Mouse (Mus musculus) heart, postnatal 0 days (tissue): ENCODE results near the gene Ptges2. TPM values are rescaled to one million over a fixed set of nuclear protein-coding genes. Genes with fewer than 3 reads are reported as not detected.

Experiments
- ATAC-seq: fragments of 200-750 bp; cut with Nextera tagmentation; 2 replicates; pipeline ENCODE4 v1.8.0; 2017; ENCODE audit warnings: low read depth, moderate number of reproducible peaks, moderate library complexity; ENCODE audit not compliant: insufficient read depth
- DNase-seq: peaks from one replicate; pipeline ENCODE4 v3.0.0-alpha.2; 2016; ENCODE audit warnings: low spot score
- H3K27ac ChIP-seq: fragments of 300-500 bp; sonication (generic); 2 replicates; pipeline ENCODE4 v1.5.1; 2014; ENCODE audit warnings: low read depth, mild to moderate bottlenecking
- H3K27me3 ChIP-seq: fragments of 300-500 bp; sonication (generic); 2 replicates; pipeline ENCODE4 v1.6.1; 2014; ENCODE audit warnings: low read length, mixed read lengths; ENCODE audit not compliant: control insufficient read depth, insufficient read depth
- H3K36me3 ChIP-seq: fragments of 300-500 bp; sonication (generic); replicated peaks from 2 replicates; pipeline ENCODE4 v1.6.1; 2014; ENCODE audit warnings: low read length, mixed read lengths; ENCODE audit not compliant: control insufficient read depth, insufficient read depth
- H3K4me1 ChIP-seq: fragments of 300-500 bp; sonication (generic); 2 replicates; pipeline ENCODE4 v1.6.1; 2014; ENCODE audit warnings: antibody characterized with exemption; ENCODE audit not compliant: control insufficient read depth, insufficient read depth
- H3K4me2 ChIP-seq: fragments of 300-500 bp; sonication (generic); 2 replicates; pipeline ENCODE4 v1.6.1; 2014; ENCODE audit warnings: low read depth, mild to moderate bottlenecking, low read length, moderate library complexity
- H3K4me3 ChIP-seq: fragments of 300-500 bp; sonication (generic); 2 replicates; pipeline ENCODE4 v1.5.1; 2014; ENCODE audit warnings: low read depth, low read length
- H3K9ac ChIP-seq: fragments of 300-500 bp; sonication (generic); replicated peaks from 2 replicates; pipeline ENCODE4 v1.6.1; 2014; ENCODE audit warnings: low read depth, low read length, mixed read lengths
- H3K9me3 ChIP-seq: fragments of 300-500 bp; sonication (generic); replicated peaks from 2 replicates; pipeline ENCODE4 v1.6.1; 2016; ENCODE audit warnings: low read length; ENCODE audit not compliant: control insufficient read depth
- CTCF ChIP-seq: IDR thresholded peaks from 2 replicates; pipeline ENCODE4 v1.5.1; 2016; ENCODE audit warnings: antibody characterized with exemption, control low read depth, low read depth
- EP300 ChIP-seq: IDR thresholded peaks from 2 replicates; pipeline ENCODE4 v1.6.1; 2016; ENCODE audit warnings: antibody characterized with exemption, low read depth
- WGBS: fragments of 180-500 bp; shearing (Covaris S2); extraction: QIAGEN DNeasy Blood & Tissue Kit; methylation state at CpG from one replicate; pipeline ENCODE4 v1.1.7; 2014; 5-methylcytosine and 5-hydroxymethylcytosine counted together
- polyA plus RNA-seq: library from polyadenylated mRNA; unstranded; fragments of >200 nt; fragmentation: Nextera tagmentation; extraction: Ambion mirVana; gene quantifications from 2 replicates; pipeline ENCODE4 v1.2.1, GENCODE M21; 2015
- total RNA-seq: library from RNA; depleted of rRNA; stranded (reverse); fragments of >200 nt; gene quantifications from 2 replicates; pipeline ENCODE4 v1.2.3, GENCODE M21; 2014; ENCODE audit warnings: low replicate concordance

The Ptges2 gene
- total and polyA plus RNA-seq, 2 experiments from 2014 or later: 33.9 to 65.4 TPM

DNA sequence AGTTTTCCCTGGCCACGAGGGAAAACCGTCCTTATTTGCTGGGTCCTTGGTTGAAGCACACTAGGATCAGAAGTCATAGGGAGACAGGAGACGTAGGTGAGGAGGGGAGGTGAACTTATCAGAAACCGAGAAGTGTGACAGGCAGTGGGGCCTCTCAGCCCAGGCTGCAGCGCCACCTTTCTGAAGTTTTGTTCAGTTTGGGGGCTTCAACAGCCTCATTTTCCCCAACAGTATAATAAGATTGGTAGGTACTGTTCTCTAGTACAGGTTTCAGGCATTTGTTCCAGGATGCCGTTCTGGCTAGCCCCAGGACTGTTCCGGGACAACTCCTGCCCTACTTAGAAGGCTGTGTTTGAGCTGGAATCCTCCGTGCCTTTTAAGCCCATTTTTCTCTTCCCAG lies 723 bp upstream of the Ptges2 start:
- no peaks in the 10 kb centered on the region for H3K27me3 ChIP-seq
- peak overlapping the region; percentile 85 for H3K9ac ChIP-seq
- H3K36me3 ChIP-seq: peaks cover 6% of the 10 kb centered on the region; the same call in 1 of the 2 replicates
- ATAC-seq: no peak
- H3K4me1 ChIP-seq: peaks cover 6% of the 10 kb centered on the region; the same call in 1 of the 2 replicates
- peak overlapping the region; percentile 96 for H3K27ac ChIP-seq
- under 1% methylated on average over 8 of the region's 8 CpGs for WGBS
- peak; percentile 42 for TF ChIP-seq CTCF
- TF ChIP-seq EP300: no peak
- H3K4me3 ChIP-seq: peak overlapping the region; percentile 92
- peak overlapping the region; percentile 85 for H3K4me2 ChIP-seq
- DNase-seq: peak; percentile 33
- H3K9me3 ChIP-seq: no peaks in the 10 kb centered on the region

DNA sequence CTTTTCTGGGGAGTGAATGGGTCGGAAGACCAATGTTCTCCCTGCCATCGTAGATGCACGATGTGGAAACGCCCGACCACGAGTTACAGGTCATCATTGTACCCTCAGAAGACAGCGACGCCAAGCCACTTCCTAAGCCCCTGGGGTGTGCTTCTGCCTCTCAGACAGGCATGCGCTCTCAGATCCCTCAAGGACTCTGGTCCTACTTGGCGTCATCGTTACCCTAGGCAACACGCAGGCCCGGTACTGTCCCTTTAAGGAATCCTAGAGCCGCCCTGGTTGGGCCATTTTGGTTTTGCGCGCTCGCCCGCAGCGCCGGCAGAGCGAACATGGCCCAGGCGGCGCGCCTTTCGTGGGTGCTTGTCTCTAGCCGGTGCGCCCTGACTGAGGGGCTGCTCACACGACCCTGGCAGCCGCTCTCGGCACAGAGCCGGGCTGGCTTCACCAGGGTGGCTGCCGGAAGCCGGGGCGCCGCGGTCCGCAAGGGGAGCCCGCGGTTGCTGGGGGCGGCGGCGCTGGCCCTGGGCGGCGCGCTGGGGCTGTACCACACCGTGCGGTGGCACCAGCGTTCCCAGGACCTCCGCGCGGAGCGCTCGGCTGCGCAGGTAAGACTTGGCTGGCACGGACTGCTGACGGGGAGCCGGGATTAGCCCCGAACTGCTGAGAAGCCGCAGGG lies 388 bp downstream of the Ptges2 start:
- H3K9ac ChIP-seq: peak overlapping the region; percentile 85
- ATAC-seq (peak; percentile 94), DNase-seq (peak; percentile 94)
- peaks cover 17% of the 10 kb centered on the region for H3K36me3 ChIP-seq
- peak overlapping the region; percentile 96 for H3K27ac ChIP-seq
- no peaks in the 10 kb centered on the region for H3K27me3 ChIP-seq
- WGBS: under 1% methylated on average over 45 of the region's 59 CpGs
- H3K4me1 ChIP-seq: peaks cover 6% of the 10 kb centered on the region; the same call in 1 of the 2 replicates
- H3K4me3 ChIP-seq: peak overlapping the region; percentile 92
- TF ChIP-seq CTCF: no peak
- TF ChIP-seq EP300: no peak
- peak overlapping the region; percentile 85 for H3K4me2 ChIP-seq
- H3K9me3 ChIP-seq: no peaks in the 10 kb centered on the region

DNA sequence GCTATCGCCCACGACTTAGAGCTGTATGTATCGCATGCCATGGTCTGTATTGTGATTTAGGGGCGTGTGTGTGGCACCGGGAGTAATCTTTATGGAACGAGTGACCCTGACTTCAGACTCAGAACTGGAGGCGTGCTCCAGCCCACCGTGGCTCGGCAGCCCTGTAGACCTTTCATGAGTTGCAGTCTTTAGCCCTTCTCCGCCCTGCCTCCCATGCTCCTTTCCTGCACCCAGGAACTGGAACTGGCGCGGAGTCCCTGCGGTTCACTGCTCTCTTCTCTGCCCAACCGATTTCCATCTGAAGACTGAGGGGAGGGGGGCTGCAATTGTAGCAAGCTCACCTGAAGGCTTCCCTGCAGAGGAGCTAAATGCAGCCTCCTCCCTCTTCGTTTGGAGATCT lies 999 bp downstream of the Ptges2 start:
- H3K4me2 ChIP-seq: peak overlapping the region; percentile 85
- DNase-seq (no peak), ATAC-seq (no peak)
- no peaks in the 10 kb centered on the region for H3K9me3 ChIP-seq
- peaks cover 23% of the 10 kb centered on the region for H3K36me3 ChIP-seq
- no peaks in the 10 kb centered on the region for H3K27me3 ChIP-seq
- peak overlapping the region; percentile 85 for H3K9ac ChIP-seq
- TF ChIP-seq CTCF: no peak
- no peak for TF ChIP-seq EP300
- H3K4me1 ChIP-seq: peaks cover 6% of the 10 kb centered on the region; the same call in 1 of the 2 replicates
- H3K27ac ChIP-seq: peak overlapping the region; percentile 96
- H3K4me3 ChIP-seq: peak overlapping the region; percentile 92
- WGBS: under 1% methylated on average over 15 of the region's 15 CpGs

DNA sequence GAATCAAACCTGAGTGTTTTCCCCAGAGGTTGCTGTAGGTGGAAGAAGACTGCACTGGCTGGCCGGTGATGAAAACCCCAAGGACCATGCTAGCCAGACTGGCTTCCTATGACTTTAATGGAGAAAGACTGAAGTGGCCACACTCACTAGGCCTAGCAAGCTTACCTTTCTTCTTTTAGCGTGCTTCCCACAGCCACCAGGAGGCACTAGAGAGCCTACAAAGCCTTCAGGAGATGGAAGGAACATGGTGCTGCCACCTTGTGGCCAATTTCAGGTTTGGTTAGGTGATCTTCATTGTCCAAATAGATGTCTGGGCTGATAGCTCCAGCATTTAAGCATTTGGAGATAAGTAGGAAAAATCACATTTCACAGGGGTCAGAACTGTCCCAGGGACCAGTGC lies 9.0 kb downstream of the Ptges2 start:
- Histone ChIP-seq H3K27ac (no peak overlapping the region), H3K4me1 (no peaks in the 10 kb centered on the region), H3K27me3 (no peaks in the 10 kb centered on the region), H3K9ac (no peak overlapping the region), H3K4me2 (no peak overlapping the region), H3K4me3 (no peak overlapping the region), H3K9me3 (no peaks in the 10 kb centered on the region), H3K36me3 (peaks cover 34% of the 10 kb centered on the region)
- 14% methylated on average over 2 of the region's 2 CpGs for WGBS
- TF ChIP-seq CTCF (peak; percentile 100), EP300 (no peak)
- peak; percentile 49 for ATAC-seq
- peak; percentile 81 for DNase-seq

DNA sequence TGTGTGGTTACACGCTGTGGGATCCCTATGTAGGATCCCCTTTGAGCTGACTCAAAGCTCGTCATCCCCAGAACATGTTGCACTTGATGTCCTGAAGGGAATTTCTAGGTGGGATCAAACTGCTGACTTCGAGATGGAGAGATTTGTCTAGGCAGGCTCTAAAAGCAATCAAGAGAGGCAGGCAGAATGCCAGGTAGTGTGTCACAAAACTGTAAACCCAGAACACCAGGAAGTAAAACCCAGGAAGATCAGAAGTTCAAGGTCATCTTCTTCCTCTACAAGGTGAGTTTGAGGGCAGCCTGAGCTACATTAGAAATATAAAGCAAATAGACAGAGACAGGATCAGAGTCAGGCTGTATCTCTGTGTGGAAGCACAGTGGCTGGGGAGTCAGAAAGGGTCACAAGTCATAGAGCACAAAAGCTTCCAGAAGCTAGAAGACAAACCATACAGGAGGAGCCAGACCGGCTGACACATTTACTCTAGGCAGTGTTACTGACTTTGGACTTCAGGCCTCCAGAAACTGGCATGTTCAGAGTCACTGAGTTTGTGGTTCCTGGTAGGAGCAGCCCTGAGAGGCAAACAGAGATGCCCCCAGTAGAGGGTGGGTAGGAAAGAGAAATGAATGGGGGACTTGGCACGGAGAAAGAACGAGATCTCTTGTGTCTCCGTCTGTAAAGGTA lies 11.6 kb downstream of the Ptges2 start:
- Histone ChIP-seq H3K9me3 (no peaks in the 10 kb centered on the region), H3K9ac (no peak overlapping the region), H3K27me3 (no peaks in the 10 kb centered on the region), H3K27ac (no peak overlapping the region), H3K4me1 (no peaks in the 10 kb centered on the region), H3K4me2 (no peak overlapping the region), H3K4me3 (no peak overlapping the region), H3K36me3 (0 out of 2 replicates have a peak, but pooled peaks cover 10% of the 10 kb centered on the region)
- WGBS: 71% methylated on average over 7 of the region's 7 CpGs
- DNase-seq (no peak), ATAC-seq (no peak)
- TF ChIP-seq CTCF: no peak
- TF ChIP-seq EP300: no peak
